Mouse (Mus musculus): ENCODE results near the gene Ercc2. TPM values are rescaled to one million over a fixed set of nuclear protein-coding genes. Genes with fewer than 3 reads are reported as not detected.

Gene Ercc2
- polyA plus RNA-seq, 1 experiment from 2014 or later: 16.7 TPM

GRCm38 (mm10) chr7:19436276-19436675, 54.5 kb downstream of the Ercc2 start:
- H3K4me3 ChIP-seq (ENCODE audit: low read length): no peak overlapping the region
- peaks cover 79% of the 10 kb centered on the region for H3K36me3 ChIP-seq (ENCODE audit: insufficient read depth, low read length)
- H3K27me3 ChIP-seq (ENCODE audit: insufficient read depth, low read length): no peaks in the 10 kb centered on the region
- H3K9ac ChIP-seq (replicated peaks; ENCODE audit: low read length): no peak overlapping the region
- no peak overlapping the region for H3K4me2 ChIP-seq (replicated peaks; ENCODE audit: low read depth, low read length)
- no peak overlapping the region for H3K27ac ChIP-seq (ENCODE audit: low read length)
- no peak for ATAC-seq (ENCODE audit: low FRiP score, low TSS enrichment)
- no peaks in the 10 kb centered on the region for H3K4me1 ChIP-seq (ENCODE audit: insufficient read depth, low read length)
- 96% methylated on average over 2 of the region's 2 CpGs for WGBS
- H3K9me3 ChIP-seq (ENCODE audit: low read length): peaks cover 4% of the 10 kb centered on the region; the same call in 1 of the 2 replicates

GRCm38 (mm10) chr7:19437048-19437447, 55.2 kb downstream of the Ercc2 start:
- ATAC-seq (ENCODE audit: low FRiP score, low TSS enrichment): no peak
- peaks cover 4% of the 10 kb centered on the region; the same call in 1 of the 2 replicates for H3K9me3 ChIP-seq (ENCODE audit: low read length)
- 81% methylated on average over 9 of the region's 9 CpGs for WGBS

GRCm38 (mm10) chr7:19441448-19442091, 59.8 kb downstream of the Ercc2 start:
- Histone ChIP-seq H3K4me1 (ENCODE audit: insufficient read depth, low read length) (no peaks in the 10 kb centered on the region), H3K36me3 (ENCODE audit: insufficient read depth, low read length) (peaks cover 47% of the 10 kb centered on the region), H3K4me2 (replicated peaks; ENCODE audit: low read depth, low read length) (no peak overlapping the region), H3K9ac (replicated peaks; ENCODE audit: low read length) (no peak overlapping the region), H3K27me3 (ENCODE audit: insufficient read depth, low read length) (no peaks in the 10 kb centered on the region), H3K9me3 (ENCODE audit: low read length) (no peaks in the 10 kb centered on the region), H3K4me3 (ENCODE audit: low read length) (no peak overlapping the region), H3K27ac (ENCODE audit: low read length) (no peak overlapping the region)
- no peak for ATAC-seq (ENCODE audit: low FRiP score, low TSS enrichment)
- 78% methylated on average over 9 of the region's 9 CpGs for WGBS

More at GRCm38 (mm10) chr7:19437048-19437447, 55.2 kb downstream of the Ercc2 start:
- peaks cover 76% of the 10 kb centered on the region for H3K36me3 ChIP-seq (ENCODE audit: insufficient read depth, low read length)
- no peaks in the 10 kb centered on the region for H3K27me3 ChIP-seq (ENCODE audit: insufficient read depth, low read length)
- no peak overlapping the region for H3K4me2 ChIP-seq (replicated peaks; ENCODE audit: low read depth, low read length)
- H3K27ac ChIP-seq (ENCODE audit: low read length): no peak overlapping the region
- no peak overlapping the region for H3K9ac ChIP-seq (replicated peaks; ENCODE audit: low read length)
- H3K4me3 ChIP-seq (ENCODE audit: low read length): no peak overlapping the region
- no peaks in the 10 kb centered on the region for H3K4me1 ChIP-seq (ENCODE audit: insufficient read depth, low read length)

- Histone ChIP-seq H3K27me3 (ENCODE audit: insufficient read depth, low read length) (no peaks in the 10 kb centered on the region), H3K9ac (replicated peaks; ENCODE audit: low read length) (no peak overlapping the region), H3K27ac (ENCODE audit: low read length) (no peak overlapping the region), H3K4me3 (ENCODE audit: low read length) (no peak overlapping the region), H3K36me3 (ENCODE audit: insufficient read depth, low read length) (peaks cover 40% of the 10 kb centered on the region), H3K4me1 (ENCODE audit: insufficient read depth, low read length) (no peaks in the 10 kb centered on the region), H3K4me2 (replicated peaks; ENCODE audit: low read depth, low read length) (no peak overlapping the region), H3K9me3 (ENCODE audit: low read length) (no peaks in the 10 kb centered on the region)
- WGBS: 30% methylated on average over 3 of the region's 3 CpGs
- ATAC-seq (ENCODE audit: low FRiP score, low TSS enrichment): peak; percentile 59; the same call in 1 of the 2 replicates
Measured at GRCm38 (mm10) chr7:19443344-19443743, 61.5 kb downstream of the Ercc2 start.

- 63% methylated on average over 12 of the region's 12 CpGs for WGBS
- H3K36me3 ChIP-seq (ENCODE audit: insufficient read depth, low read length): peaks cover 52% of the 10 kb centered on the region
- no peak for ATAC-seq (ENCODE audit: low FRiP score, low TSS enrichment)
- no peak overlapping the region for H3K4me2 ChIP-seq (replicated peaks; ENCODE audit: low read depth, low read length)
- no peaks in the 10 kb centered on the region for H3K4me1 ChIP-seq (ENCODE audit: insufficient read depth, low read length)
- H3K27ac ChIP-seq (ENCODE audit: low read length): no peak overlapping the region
- H3K9ac ChIP-seq (replicated peaks; ENCODE audit: low read length): no peak overlapping the region
- H3K4me3 ChIP-seq (ENCODE audit: low read length): no peak overlapping the region
- no peaks in the 10 kb centered on the region for H3K9me3 ChIP-seq (ENCODE audit: low read length)
- H3K27me3 ChIP-seq (ENCODE audit: insufficient read depth, low read length): no peaks in the 10 kb centered on the region
Measured at GRCm38 (mm10) chr7:19444801-19445200, 63.0 kb downstream of the Ercc2 start.

MicroRNAs encoded within 50 kb of the gene (microRNA counts, 519-probe panel; counts per million panel counts)
- microRNA mmu-miR-343: 104 counts per million, percentile 35 among the panel's probes with 10 or more counts

Small RNA genes within 50 kb of the gene (microRNA-seq; reads per million reads assigned to microRNA genes)
- gene Mir343: not detected

Other genes starting within 250 kb of the Ercc2 start
- 15.1 and 16.1 TPM in 2 replicates for gene Qpctl, start 232.7 kb upstream of the Ercc2 start, polyA plus RNA-seq (2015; fragmentation: Nextera tagmentation; extraction: Ambion mirVana)
- gene Snrpd2, start 232.3 kb upstream of the Ercc2 start, polyA plus RNA-seq (2015; fragmentation: Nextera tagmentation; extraction: Ambion mirVana): 137 and 141 TPM in 2 replicates
- gene Gipr, start 215.9 kb upstream of the Ercc2 start, polyA plus RNA-seq (2015; fragmentation: Nextera tagmentation; extraction: Ambion mirVana): 0.37 and 0.60 TPM in 2 replicates
- 12.0 and 14.5 TPM in 2 replicates for gene Eml2, start 205.6 kb upstream of the Ercc2 start, polyA plus RNA-seq (2015; fragmentation: Nextera tagmentation; extraction: Ambion mirVana)
- gene Gpr4, start 169.5 kb upstream of the Ercc2 start, polyA plus RNA-seq (2015; fragmentation: Nextera tagmentation; extraction: Ambion mirVana): 4.0 and 4.3 TPM in 2 replicates
- 42.9 and 44.6 TPM in 2 replicates for gene Opa3, start 153.7 kb upstream of the Ercc2 start, polyA plus RNA-seq (2015; fragmentation: Nextera tagmentation; extraction: Ambion mirVana)
- gene Vasp, start 110.2 kb upstream of the Ercc2 start, polyA plus RNA-seq (2015; fragmentation: Nextera tagmentation; extraction: Ambion mirVana): 81.0 and 86.9 TPM in 2 replicates
- 0.22 TPM in 1 of 2 replicates, not detected in the other for gene Ppm1n, start 101.9 kb upstream of the Ercc2 start, polyA plus RNA-seq (2015; fragmentation: Nextera tagmentation; extraction: Ambion mirVana)
- gene Rtn2, start 99.4 kb upstream of the Ercc2 start, polyA plus RNA-seq (2015; fragmentation: Nextera tagmentation; extraction: Ambion mirVana): 8.0 and 9.4 TPM in 2 replicates
- gene Fosb, start 72.0 kb upstream of the Ercc2 start, polyA plus RNA-seq (2015; fragmentation: Nextera tagmentation; extraction: Ambion mirVana): 0.17 and 0.22 TPM in 2 replicates
- 81.8 and 86.1 TPM in 2 replicates for gene Ercc1, start 37.2 kb upstream of the Ercc2 start, polyA plus RNA-seq (2015; fragmentation: Nextera tagmentation; extraction: Ambion mirVana)
- 25.0 and 27.7 TPM in 2 replicates for gene Cd3eap, start 22.5 kb upstream of the Ercc2 start, polyA plus RNA-seq (2015; fragmentation: Nextera tagmentation; extraction: Ambion mirVana)
- gene Ppp1r13l, start 22.3 kb upstream of the Ercc2 start, polyA plus RNA-seq (2015; fragmentation: Nextera tagmentation; extraction: Ambion mirVana): 3.3 and 4.0 TPM in 2 replicates
- gene Klc3, start 22.1 kb downstream of the Ercc2 start, polyA plus RNA-seq (2015; fragmentation: Nextera tagmentation; extraction: Ambion mirVana): 7.0 and 8.5 TPM in 2 replicates
- 18.6 and 28.2 TPM in 2 replicates for gene Ckm, start 22.8 kb downstream of the Ercc2 start, polyA plus RNA-seq (2015; fragmentation: Nextera tagmentation; extraction: Ambion mirVana)
- gene Mark4, start 76.8 kb downstream of the Ercc2 start, polyA plus RNA-seq (2015; fragmentation: Nextera tagmentation; extraction: Ambion mirVana): 6.8 and 6.9 TPM in 2 replicates
- 2.9 and 3.8 TPM in 2 replicates for gene Exoc3l2, start 81.3 kb downstream of the Ercc2 start, polyA plus RNA-seq (2015; fragmentation: Nextera tagmentation; extraction: Ambion mirVana)
- 1.8 and 2.2 TPM in 2 replicates for gene Bloc1s3, start 126.4 kb downstream of the Ercc2 start, polyA plus RNA-seq (2015; fragmentation: Nextera tagmentation; extraction: Ambion mirVana)
- 89.7 and 94.2 TPM in 2 replicates for gene Trappc6a, start 126.4 kb downstream of the Ercc2 start, polyA plus RNA-seq (2015; fragmentation: Nextera tagmentation; extraction: Ambion mirVana)
- 0.11 and 0.14 TPM in 2 replicates for gene Nkpd1, start 135.8 kb downstream of the Ercc2 start, polyA plus RNA-seq (2015; fragmentation: Nextera tagmentation; extraction: Ambion mirVana)
- 21.9 and 23.9 TPM in 2 replicates for gene Ppp1r37, start 181.1 kb downstream of the Ercc2 start, polyA plus RNA-seq (2015; fragmentation: Nextera tagmentation; extraction: Ambion mirVana)
- gene Zfp296, start 195.3 kb downstream of the Ercc2 start, polyA plus RNA-seq (2015; fragmentation: Nextera tagmentation; extraction: Ambion mirVana): 0.46 and 0.71 TPM in 2 replicates
- 169 and 183 TPM in 2 replicates for gene Gemin7, start 195.6 kb downstream of the Ercc2 start, polyA plus RNA-seq (2015; fragmentation: Nextera tagmentation; extraction: Ambion mirVana)
- gene Clasrp, start 222.5 kb downstream of the Ercc2 start, polyA plus RNA-seq (2015; fragmentation: Nextera tagmentation; extraction: Ambion mirVana): 52.6 and 55.8 TPM in 2 replicates
- gene Relb, start 247.4 kb downstream of the Ercc2 start, polyA plus RNA-seq (2015; fragmentation: Nextera tagmentation; extraction: Ambion mirVana): 10.6 and 10.7 TPM in 2 replicates